Mouse (Mus musculus): Measurements from ENCODE around the gene Glrx. TPM values are rescaled to one million over a fixed set of nuclear protein-coding genes. Genes with fewer than 3 reads are reported as not detected.

The Glrx gene
- 63.4 TPM for polyA plus RNA-seq (2017; shearing (Covaris generic))

GRCm38 (mm10) chr13:75839719-75840481 is at the start of gene Glrx:
Gene Glrx, plus strand, starts transcription at chr13:75839868.

Other genes starting within 250 kb of the Glrx start
- 174 TPM for gene Ell2, start 133.1 kb upstream of the Glrx start, polyA plus RNA-seq (2017; shearing (Covaris generic))
- gene Rhobtb3, start 104.1 kb downstream of the Glrx start, polyA plus RNA-seq (2017; shearing (Covaris generic)), result 0.15 TPM
- not detected for gene Spata9, start 127.3 kb downstream of the Glrx start, polyA plus RNA-seq (2017; shearing (Covaris generic))
- gene Rfesd, start 178.9 kb downstream of the Glrx start, polyA plus RNA-seq (2017; shearing (Covaris generic)), result 10.2 TPM
- not detected for gene Gpr150, start 217.1 kb downstream of the Glrx start, polyA plus RNA-seq (2017; shearing (Covaris generic))

Data from effector memory CD4-positive, alpha-beta T cell, adult 5 months (primary cell).